Mouse (Mus musculus) telencephalon, adult 2 months (tissue): ENCODE data around the gene Prss45.

Experiments
- DNase-seq: peaks from one replicate; pipeline ENCODE4 v3.0.0-alpha.2; 2011; ENCODE audit warnings: low read depth, low spot score

The Prss45 gene

GRCm38 (mm10) chr9:110857781-110858472 is 23.5 kb downstream of the Prss45 start, which contains the start of gene Prss50:
TSS of gene Prss50 (plus strand) at chr9:110857967.
- DNase-seq, result no peak

- DNase-seq, result no peak
These were observed 24.1 kb downstream of the Prss45 start for GRCm38 (mm10) chr9:110858523-110858922.

- no peak for DNase-seq
These were observed 24.7 kb downstream of the Prss45 start for GRCm38 (mm10) chr9:110858967-110859596.

GRCm38 (mm10) chr9:110871030-110871429 is 36.6 kb downstream of the Prss45 start:
- DNase-seq, result peak; percentile 23

- peak; percentile 21 for DNase-seq
These were observed 39.6 kb downstream of the Prss45 start for GRCm38 (mm10) chr9:110873681-110874659.

GRCm38 (mm10) chr9:110874660-110875191 is 40.3 kb downstream of the Prss45 start:
- no peak for DNase-seq

- DNase-seq, result no peak
These were observed 40.9 kb downstream of the Prss45 start for GRCm38 (mm10) chr9:110875288-110875695.

GRCm38 (mm10) chr9:110877353-110877752 is 43.0 kb downstream of the Prss45 start:
- DNase-seq, result no peak

GRCm38 (mm10) chr9:110877888-110878287 is 43.5 kb downstream of the Prss45 start:
- DNase-seq, result no peak

- DNase-seq, result no peak
These were observed 45.0 kb downstream of the Prss45 start, which contains the start of gene Als2cl for GRCm38 (mm10) chr9:110879191-110879920. TSS of gene Als2cl (plus strand) at chr9:110879870.

- DNase-seq, result no peak
These were observed 45.7 kb downstream of the Prss45 start, which contains the start of gene Tmie for GRCm38 (mm10) chr9:110879998-110880561. TSS of gene Tmie (minus strand) at chr9:110880113.

- no peak for DNase-seq
These were observed 46.4 kb downstream of the Prss45 start for GRCm38 (mm10) chr9:110880772-110881171.

GRCm38 (mm10) chr9:110881953-110882352 is 47.6 kb downstream of the Prss45 start:
- no peak for DNase-seq

GRCm38 (mm10) chr9:110887388-110888303 is 53.3 kb downstream of the Prss45 start:
- no peak for DNase-seq

GRCm38 (mm10) chr9:110888935-110889334 is 54.5 kb downstream of the Prss45 start:
- no peak for DNase-seq

GRCm38 (mm10) chr9:110890026-110890783 is 55.8 kb downstream of the Prss45 start:
- no peak for DNase-seq
